Mouse (Mus musculus) activated CD4-positive, CD25-positive, alpha-beta regulatory T cell, adult 4 months (primary cell): ENCODE results near the gene Ehd3. TPM values are rescaled to one million over a fixed set of nuclear protein-coding genes. Genes with fewer than 3 reads are reported as not detected.

ENCODE experiments used
- ATAC-seq: one replicate; pipeline ENCODE4 v1.8.0; 2017
- polyA plus RNA-seq, 2 experiments: library from polyadenylated mRNA; unstranded; fragments of 100-300 nt; shearing (Covaris generic); gene quantifications; one replicate each; pipeline ENCODE4 v1.2.1; 2017

Gene Ehd3
- 10 to 100 TPM; 41.0 to 58.1 TPM for polyA plus RNA-seq

DNA sequence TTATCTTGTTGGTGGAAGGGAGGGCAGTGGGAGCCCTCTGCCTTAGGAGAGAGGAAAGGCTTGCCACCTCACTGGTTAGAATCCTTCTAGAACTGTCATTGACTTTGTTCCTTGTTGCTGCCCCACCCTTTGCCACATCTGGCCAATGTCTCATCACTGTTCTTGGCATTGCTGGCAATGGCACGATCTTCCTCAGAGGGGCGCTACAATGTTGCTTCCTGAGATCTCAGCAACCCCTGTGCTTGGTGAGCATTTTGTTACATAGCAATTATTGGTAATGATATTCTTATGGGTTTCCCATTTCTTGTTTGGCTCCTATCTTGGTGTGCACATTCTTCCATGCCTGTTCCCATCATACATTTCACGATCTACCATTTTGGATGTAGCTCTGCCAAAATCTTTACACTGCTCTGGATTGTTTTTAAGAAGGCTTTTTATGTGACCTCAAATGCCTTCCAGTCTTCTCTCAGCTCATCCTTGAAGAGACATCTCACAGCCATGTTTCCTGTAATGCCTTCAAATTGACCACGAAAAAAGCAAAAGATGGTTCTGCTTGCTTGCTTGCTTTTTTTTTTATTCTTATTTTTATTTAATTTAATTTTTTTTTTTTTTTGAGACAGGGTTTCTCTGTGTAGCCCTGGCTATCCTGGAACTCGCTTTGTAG is at the start of gene Ehd3:
Gene Ehd3 (plus strand): TSS at position 614 of the 664 bp plus-strand sequence.
- ATAC-seq: no peak

GRCm38 (mm10) chr17:73770964-73771363 is 33.0 kb upstream of the Ehd3 start:
- ATAC-seq: no peak

GRCm38 (mm10) chr17:73786642-73787311 is 17.2 kb upstream of the Ehd3 start:
- peak; percentile 77 for ATAC-seq

GRCm38 (mm10) chr17:73790284-73791020 is 13.5 kb upstream of the Ehd3 start:
- no peak for ATAC-seq

DNA sequence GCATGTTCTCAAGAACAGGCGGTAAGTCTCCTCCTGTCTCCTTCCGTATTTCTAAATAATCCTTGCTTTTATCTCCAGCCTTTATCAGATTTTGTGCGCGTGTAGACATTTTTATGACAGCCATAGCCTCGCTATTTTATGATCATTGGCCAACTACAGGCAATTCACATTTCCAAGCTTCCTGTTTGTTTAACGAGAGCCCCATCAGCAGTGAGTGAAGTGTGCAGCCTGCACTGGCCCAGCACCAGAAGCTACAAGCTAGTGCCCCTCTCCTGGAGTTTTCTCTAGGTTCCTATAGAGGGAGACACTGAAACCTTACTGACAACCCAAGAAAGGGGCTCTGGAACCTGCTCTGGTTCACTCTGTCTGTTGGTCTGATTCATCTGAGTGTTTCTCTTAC is 7.1 kb upstream of the Ehd3 start:
- no peak for ATAC-seq

- no peak for ATAC-seq
Observed at GRCm38 (mm10) chr17:73797706-73798105, 6.2 kb upstream of the Ehd3 start.

DNA sequence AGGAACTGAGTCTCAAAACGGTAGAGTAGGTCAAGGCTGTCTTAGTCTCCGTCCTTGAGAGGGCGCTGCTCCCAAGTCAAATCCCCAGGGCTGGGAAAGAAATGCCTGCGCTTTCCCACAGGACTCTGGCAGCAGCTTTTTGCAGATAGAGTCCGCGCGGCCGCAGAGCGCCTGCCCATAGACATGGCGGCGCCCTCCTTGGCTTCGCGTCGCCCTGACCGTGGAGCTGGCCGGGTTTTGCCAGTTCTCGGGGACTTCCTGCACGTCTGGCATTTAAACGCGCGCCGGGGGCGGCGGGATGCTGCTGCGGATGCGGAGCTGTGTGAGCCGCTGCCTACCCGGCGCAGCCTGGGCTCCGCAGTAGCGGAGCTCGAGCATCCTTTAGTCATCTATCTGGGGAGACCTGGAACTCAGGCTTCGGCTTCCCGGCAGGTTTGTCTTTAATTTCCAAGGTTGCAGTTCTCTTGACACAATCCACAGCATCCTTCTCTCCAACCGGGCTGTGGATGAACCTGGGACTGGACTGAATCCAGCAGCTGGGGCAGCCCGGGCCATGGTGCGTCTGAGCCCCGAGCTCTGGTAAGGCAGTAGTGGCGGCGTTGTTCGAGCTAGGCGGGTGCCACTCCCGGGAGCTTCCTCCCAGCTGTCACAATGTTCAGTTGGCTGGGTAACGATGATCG is 798 bp downstream of the Ehd3 start:
- peak; percentile 93 for ATAC-seq

DNA sequence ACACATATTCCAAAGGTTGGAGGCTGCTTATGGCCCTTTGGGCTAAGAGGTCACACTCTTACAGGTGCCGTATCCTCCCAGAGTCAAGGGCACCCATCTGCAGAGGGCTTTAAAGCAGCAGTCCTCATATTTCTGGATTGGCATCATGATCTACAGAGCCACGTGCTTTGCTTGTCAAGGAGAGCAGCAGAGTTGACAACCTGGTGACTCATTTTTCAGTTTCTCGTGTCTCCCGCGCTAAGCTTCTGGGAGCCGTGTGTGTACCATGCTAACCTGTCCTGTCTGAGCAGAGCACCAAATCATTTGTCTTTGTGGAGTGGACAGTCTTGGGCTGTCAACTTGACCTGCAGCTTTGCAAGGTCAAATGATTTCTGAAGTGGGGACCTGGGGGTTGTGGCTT is 2.4 kb downstream of the Ehd3 start:
- ATAC-seq: no peak

DNA sequence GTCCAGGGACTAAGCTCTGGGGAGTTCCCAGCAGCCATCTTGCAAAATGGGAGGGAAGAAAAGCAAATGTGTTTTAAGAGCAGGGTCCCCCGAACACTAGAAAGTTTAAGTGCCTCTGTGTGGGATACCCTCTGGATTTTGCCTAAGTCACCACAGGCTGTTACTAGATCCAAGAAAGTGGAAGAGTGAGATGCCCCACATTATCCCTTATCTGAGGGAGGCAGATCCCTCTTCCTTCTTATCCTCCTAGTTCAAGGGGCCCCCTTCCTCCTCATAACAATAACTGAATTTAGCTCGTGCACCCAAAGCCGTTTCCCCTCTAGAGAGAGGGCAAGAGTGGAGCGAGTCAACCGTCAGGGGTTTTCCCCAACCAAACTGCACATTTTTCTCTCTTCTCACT is 3.3 kb downstream of the Ehd3 start:
- ATAC-seq: no peak

GRCm38 (mm10) chr17:73808431-73808830 is 4.5 kb downstream of the Ehd3 start:
- no peak for ATAC-seq

DNA sequence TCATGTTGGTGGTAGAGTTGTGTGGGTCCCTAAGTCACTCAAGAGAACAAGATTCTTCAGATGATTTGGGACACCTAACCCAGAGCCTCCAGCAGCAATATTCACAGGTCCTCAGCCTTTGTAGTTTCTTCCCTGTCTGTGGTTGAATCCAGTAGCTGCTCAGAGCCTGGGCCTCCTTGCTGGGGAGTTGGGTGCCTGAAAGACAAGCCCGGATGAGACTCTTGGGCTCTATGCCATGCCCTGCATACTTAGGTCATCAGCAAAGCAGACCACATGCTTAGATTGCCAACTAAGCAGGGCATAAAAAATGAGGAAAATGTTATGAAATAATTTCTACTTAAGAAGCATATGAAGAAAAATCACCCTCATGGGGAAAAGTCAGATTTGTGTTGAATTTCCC is 6.9 kb downstream of the Ehd3 start:
- ATAC-seq: no peak

- no peak for ATAC-seq
Observed at GRCm38 (mm10) chr17:73811566-73811965, 7.6 kb downstream of the Ehd3 start.

DNA sequence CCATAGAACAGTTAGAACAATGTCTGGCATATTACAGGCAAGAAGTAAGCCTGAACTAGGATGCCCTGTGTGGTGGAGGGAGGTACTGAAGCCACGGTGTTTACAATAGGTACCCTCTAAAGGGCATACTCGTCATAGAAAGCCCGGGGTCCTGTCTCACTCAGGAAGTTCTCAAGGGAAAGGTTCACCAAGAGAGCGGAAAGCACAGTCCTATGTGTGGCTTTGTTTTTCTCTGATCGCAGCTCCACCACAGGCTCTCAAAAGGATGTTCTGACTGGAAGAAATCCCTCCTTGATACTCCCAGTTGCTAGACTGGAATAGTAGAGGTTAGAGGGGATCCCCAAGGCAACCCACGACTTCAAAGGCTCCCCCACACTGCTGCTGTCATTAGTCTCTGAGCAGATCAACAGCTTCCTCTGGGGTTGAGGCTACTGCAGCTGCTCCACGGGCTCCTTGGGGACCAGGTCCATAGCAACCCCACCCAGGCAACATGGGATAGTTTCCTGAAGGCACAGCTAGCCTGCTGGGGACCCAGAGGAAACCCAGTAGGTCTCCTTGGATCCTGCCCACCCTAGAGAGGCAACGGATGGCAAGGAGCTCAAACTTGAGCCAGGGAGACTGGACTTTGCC is 9.2 kb downstream of the Ehd3 start:
- ATAC-seq: peak; percentile 27

GRCm38 (mm10) chr17:73814500-73815190 is 10.7 kb downstream of the Ehd3 start:
- ATAC-seq: peak; percentile 90

- ATAC-seq: no peak
Observed at GRCm38 (mm10) chr17:73817697-73818380, 13.9 kb downstream of the Ehd3 start.

DNA sequence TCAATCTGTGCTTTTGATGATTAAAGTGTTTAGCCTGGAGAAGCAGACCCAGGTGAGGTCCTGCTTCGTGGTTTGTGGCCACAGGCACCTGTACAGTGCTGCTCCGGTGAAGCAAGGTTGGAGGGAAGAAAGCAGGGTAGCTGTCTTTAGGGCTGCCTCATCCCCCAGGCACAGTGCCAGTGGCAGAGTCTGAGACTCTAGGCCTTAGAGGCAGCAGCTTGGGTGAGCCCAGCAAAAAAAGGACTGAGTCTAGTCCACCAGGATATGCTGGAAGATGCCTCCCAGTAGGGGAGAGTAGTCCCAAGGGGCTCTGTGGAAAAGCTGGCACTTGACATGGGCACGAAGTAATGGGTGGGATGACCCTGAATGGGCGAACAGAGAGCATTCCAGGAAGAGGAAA is 15.0 kb downstream of the Ehd3 start:
- ATAC-seq: no peak

- ATAC-seq: no peak
Observed at GRCm38 (mm10) chr17:73820726-73821125, 16.8 kb downstream of the Ehd3 start.

DNA sequence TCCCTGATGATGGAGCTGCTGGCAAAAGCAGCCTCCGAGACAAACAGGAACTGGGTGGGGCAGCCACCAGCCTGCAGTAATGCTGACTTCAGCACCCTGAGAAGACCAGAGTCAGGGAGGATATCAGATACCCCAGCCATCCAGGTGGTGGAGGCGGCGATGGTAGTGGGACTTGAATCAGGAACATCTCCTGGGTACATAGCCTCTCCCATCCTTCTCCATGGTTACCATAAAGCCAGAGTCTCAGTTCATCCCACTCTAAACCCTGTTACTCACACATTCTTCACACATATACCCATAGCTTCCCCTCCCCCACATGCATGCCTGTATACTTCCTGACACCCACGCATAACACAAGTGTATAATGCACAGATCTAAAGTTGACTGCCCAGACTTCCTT is 18.3 kb downstream of the Ehd3 start:
- peak; percentile 86 for ATAC-seq

- no peak for ATAC-seq
Observed at GRCm38 (mm10) chr17:73823121-73824021, 19.4 kb downstream of the Ehd3 start.

DNA sequence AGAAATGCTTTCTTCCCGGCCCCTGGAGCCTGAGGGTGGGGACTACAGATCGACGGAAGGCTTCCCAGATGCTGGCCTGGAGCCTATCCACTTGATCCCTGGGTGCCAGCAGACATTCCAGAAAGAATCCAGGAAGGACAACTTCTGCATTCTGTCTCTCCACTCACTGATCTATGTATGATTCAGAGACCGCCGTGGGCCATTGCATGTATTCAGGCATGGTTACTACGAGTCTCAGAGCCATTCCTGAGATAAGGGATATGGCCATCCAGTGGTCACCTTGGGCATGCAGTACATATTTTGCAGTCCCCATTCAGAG is 20.0 kb downstream of the Ehd3 start:
- ATAC-seq: no peak

- ATAC-seq: no peak
Observed at GRCm38 (mm10) chr17:73826106-73826505, 22.2 kb downstream of the Ehd3 start.
